Mouse (Mus musculus) heart, adult 11 months (tissue): Measurements from ENCODE around the gene Gpatch2.
A peak's percentile ranks its signal among the peaks of the same experiment; 100 is the strongest.

ENCODE experiments used
- DNase-seq: peaks from one replicate; pipeline ENCODE4 v3.0.0; 2022

Gpatch2 gene

GRCm38 (mm10) chr1:187250741-187251262 lies 35.5 kb downstream of the Gpatch2 start:
- no peak for DNase-seq

DNA sequence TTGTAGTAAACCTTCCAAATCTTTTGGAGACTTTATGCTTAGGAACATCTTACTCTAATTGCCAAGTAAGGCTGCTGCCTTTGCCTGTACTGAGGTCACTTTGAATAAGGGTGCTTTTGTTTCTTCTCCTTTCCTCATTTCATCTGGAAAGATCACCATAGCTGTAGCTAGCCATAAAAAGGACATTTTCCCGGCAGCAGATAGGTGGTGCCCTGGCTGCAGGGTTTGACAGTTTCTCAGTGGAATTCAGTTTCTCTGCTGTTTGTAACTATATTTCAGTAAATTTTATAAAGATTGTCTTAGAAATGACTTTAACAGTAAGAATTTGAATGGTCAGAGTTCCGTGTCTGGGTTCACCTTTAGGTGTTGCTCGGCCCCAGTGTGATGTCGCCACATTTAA lies 43.4 kb downstream of the Gpatch2 start:
- no peak for DNase-seq

DNA sequence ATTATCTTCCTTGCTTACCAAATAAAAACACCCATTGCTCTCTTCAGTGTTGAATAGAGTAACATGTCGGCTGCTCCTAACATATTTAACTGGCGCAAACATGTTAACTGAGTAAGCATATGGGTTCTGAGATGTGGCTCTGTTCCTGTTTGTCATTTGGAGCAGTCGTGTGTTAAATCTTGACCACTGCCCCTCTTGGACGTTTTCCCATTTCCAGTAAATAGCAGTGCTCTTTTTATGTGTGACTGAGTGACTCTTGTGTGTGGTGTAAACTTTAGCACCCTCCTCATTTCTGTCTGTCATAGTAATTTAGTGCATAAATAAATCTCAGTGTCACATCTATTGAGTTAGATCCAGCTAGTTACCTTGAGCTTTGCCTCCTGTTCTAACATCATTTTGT lies 52.3 kb downstream of the Gpatch2 start:
- DNase-seq, result no peak

GRCm38 (mm10) chr1:187270318-187271247 lies 55.3 kb downstream of the Gpatch2 start:
- no peak for DNase-seq

GRCm38 (mm10) chr1:187277324-187277723 lies 62.0 kb downstream of the Gpatch2 start:
- DNase-seq, result no peak

DNA sequence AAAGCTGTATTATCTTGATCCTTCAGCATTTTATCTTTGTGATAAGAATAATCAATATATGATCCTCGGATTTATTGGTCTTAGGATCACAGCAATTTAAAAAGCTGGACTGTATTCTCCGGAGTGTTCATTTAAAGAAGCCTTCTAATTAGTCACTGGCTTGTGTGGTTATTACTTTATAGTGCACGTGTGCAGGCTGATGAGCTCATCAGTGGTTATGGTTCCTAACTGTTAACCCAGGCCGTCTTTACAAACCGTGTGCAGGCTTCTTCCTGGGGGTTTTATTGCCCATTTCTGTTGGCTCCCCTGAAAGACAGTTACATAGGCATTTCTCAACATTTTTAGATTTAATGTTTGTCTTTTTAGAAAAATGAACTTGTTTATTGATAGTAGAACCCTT lies 63.2 kb downstream of the Gpatch2 start:
- no peak for DNase-seq

DNA sequence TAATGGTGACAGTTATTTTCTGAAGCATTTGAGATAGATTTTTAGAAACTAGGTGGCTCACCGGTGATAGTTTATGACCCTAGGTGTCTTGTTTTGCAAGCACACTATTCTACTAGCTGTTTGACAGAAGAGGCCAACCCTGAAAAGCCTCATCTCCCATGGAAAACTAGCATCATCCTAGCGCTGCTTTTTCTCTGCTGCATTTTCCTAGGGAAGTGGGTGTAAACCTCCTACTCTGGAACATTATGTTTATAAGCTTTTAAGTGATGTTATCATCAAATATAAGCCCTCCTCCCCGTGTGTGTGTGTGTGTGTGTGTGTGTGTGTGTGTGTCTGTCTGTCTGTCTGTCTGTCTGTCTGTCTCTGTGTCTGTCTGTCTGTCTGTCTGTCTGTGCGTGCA lies 64.5 kb downstream of the Gpatch2 start:
- no peak for DNase-seq

DNA sequence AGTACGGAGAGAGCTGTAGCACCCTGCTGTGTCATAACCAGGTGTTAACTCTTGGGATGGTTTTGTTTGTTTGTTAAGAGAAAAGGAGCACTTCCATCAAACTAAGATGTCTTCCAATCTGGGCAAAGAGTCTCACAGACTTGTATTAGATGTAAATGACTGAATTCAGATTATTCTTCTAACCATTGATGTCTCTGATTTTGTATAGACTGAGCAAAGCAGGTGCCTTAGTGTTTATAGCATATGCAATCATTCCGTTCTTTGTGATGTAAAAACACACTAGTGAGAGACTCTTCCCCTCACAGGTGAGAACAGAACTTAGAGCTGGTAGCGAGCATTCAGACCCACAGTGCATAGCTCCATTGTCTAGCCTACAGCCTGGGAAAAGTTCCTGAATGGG lies 67.0 kb downstream of the Gpatch2 start:
- no peak for DNase-seq

DNA sequence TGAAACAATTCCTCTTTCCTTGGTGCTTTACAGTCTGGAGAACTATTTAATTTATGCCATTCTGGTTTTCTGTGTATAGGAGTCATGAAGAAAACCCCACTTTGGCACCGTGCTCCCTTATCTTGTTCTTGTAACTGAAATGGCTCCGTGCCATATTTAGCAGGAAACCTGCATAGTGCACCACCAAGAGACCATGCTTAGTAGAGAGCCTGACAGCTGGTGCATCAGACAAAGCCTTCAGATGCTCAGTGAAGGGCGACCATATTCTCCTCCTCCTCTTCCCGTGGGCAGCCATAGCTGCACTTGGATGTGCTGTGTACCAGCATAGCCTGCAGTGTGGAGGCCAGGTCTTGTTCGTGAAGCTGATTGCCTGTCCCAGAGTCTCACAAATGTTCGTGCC lies 67.5 kb downstream of the Gpatch2 start:
- peak; percentile 89 for DNase-seq

GRCm38 (mm10) chr1:187285735-187286134 lies 70.4 kb downstream of the Gpatch2 start:
- peak; percentile 13 for DNase-seq

- DNase-seq, result no peak
Observed at GRCm38 (mm10) chr1:187286411-187286810, 71.1 kb downstream of the Gpatch2 start.

GRCm38 (mm10) chr1:187286924-187287323 lies 71.6 kb downstream of the Gpatch2 start:
- no peak for DNase-seq

DNA sequence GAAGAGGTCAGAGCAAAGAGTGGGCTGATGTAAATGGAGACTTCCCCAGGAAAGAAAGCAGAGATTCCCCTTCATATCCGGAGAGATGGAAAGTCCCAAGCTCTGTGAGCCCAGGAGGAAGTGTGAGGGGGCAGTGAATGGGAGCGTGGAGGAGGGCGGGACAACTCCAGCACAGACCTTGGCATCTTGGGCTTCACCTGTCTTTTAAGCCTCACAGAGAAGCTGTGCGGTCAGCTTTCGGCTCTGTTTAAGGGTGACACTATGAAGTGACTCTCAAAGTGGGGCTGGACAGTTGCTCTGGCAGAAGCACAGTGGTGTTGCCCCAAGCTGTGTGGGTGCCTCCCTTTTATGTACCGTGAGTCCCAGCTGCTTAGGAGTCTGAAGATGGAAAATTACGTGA lies 74.9 kb downstream of the Gpatch2 start:
- peak; percentile 80 for DNase-seq

GRCm38 (mm10) chr1:187291480-187292394 lies 76.4 kb downstream of the Gpatch2 start:
- DNase-seq, result peak; percentile 70

DNA sequence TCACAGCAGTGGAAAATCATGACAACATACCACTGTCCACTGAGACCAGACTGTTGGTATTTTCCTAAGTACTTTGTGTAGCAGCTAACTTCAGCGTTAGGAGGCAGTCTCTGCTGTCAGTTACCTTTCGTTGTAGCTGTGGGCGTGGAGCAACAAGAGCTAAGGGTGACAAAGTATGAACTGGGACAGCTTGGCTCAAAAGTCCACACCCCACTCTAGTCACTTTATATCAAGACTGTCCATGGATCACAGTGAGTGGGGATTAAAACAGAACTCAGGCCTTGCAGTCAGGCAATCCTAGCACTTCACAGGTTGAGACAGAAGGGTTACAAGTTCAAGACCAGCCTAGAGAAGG lies 77.1 kb downstream of the Gpatch2 start:
- no peak for DNase-seq

DNA sequence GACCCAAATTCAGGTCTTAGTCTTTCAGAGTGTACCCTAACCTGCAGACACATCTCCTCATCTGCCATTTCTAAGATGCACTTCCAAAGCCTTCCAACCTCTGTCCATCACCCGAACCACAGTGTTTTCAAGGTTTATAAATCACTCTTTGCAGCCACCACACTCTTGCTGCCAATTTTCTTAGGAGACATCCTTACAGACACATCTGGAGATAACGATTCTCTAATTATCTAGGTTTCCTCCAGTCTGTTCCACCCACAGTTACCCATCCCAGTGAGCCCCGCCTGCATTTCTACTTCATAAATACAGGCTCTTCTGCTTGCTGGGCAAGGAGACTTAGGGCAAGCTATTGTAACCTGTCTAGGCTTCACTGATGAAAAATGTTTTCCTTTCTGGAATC lies 77.9 kb downstream of the Gpatch2 start:
- DNase-seq, result peak; percentile 41

DNA sequence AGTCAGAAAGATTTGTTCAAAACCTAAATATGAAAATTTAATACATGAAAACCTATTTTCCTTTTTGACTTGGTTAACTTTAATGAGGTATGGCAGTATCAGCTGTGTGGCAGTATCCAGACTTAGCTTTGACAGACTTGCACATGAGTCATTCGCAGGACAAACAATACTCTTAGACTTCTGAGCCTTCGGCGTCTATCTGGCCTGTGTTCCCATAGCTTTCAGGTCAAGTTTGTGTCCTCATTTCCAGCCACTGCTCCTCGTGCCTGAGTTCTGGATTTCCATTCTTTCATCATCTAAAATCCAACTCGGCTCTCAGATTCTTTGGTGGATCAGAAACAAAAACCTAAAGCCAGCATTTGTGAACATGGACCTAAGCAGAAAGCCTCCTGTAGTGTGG lies 79.2 kb downstream of the Gpatch2 start:
- peak; percentile 23 for DNase-seq

- DNase-seq, result peak; percentile 24
Observed at GRCm38 (mm10) chr1:187295038-187295559, 79.8 kb downstream of the Gpatch2 start.

- peak; percentile 55 for DNase-seq
Observed at GRCm38 (mm10) chr1:187295711-187296110, 80.4 kb downstream of the Gpatch2 start.

DNA sequence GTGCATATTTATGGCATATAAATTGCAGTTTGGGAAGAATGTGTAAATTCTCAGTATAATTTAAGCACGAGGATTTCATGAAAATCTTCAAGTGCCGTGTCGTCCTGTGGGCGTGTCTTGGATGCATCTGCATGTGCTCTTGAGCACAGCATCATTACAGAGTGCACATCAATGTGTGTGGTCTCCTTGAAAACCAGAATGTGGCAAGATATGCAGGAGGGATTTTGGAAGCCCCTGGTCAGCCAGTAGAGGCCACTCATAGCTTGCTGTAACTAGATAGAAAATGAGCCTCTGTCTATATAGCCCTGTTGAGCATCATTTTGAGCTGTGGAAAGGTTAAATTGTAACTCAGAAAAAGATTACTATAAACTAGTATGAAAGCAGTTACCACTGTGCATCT lies 83.9 kb downstream of the Gpatch2 start:
- peak; percentile 24 for DNase-seq

DNA sequence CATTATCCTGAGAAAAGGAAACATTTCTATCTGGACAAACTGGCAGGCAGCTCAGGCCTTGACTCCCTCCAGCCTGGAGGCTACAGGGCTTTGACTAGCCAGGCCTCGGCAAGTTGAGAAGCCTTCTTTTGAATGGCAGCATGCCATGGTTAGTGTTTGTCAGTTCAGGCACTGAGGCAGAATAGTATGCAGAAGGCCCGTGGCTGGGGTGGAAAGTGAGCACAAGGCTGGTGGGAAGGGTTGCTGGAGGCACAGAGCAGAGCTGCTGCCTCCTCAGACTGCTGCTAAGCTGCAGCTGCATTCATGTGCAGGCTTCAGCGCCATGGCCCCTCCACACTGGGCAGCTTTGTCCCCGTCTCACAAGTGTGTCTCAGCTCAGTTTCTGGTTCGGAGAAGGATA lies 85.3 kb downstream of the Gpatch2 start:
- DNase-seq, result no peak

DNA sequence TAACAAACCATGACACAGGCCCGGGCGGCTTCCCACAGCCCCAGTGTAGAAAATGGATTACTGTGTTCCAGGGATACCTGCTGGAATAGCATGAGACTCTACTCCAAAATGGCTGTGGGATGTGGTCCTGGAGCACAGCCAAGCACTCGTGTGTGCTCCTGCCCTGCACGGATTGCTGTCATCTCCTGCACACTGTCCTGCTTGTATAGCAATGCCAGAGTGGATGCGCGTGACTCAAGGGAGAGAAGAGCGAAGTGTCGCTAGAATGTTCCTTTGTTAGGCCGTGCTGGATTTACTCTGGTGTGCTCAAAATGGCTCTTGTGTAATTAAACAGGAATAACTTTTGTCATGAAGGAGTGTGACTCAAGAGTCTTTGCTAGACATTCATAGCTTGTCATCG lies 87.9 kb downstream of the Gpatch2 start:
- no peak for DNase-seq

GRCm38 (mm10) chr1:187307335-187307734 lies 92.0 kb downstream of the Gpatch2 start:
- no peak for DNase-seq
